Mouse (Mus musculus): ENCODE data around the gene Upf2.
"Not testable (repeated sequence)": the region's sequence is repeated elsewhere in the genome, so short reads cannot be mapped to it uniquely, and the experiment has no call there.

Upf2 gene

GRCm38 (mm10) chr2:6072685-6073260, 121.5 kb downstream of the Upf2 start:
- no peak for DNase-seq

DNA sequence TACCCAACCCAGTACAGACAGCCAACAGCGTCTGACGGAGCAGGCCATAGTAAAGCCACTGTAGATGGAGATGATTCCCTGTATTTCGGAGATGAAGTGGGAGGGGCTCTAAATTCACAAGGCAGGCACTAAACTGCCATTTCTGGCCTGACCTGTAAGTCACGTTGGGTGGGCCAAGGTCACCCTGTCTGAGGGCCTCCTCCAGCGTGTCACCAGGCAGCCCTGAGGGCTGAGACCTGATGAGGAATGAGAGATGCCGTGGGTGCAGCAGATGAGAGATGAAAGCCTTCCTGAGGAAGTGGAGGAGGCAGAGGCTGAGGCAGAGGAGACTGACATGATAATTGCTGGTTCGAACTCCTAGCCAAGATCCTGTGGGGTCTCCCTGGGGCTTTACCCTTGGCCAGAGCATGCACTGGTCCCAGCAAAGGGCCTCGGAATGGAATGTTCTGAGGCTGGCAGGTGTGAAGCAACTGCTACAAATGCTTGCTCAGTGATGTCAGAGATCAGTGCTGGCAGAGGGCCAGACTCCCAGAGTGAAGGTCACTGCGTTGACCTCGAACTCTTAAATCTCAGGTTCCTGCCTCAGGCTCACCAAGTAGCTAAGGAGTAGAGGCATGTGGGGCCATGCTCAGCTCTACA, 123.7 kb downstream of the Upf2 start:
- no peak for DNase-seq

DNA sequence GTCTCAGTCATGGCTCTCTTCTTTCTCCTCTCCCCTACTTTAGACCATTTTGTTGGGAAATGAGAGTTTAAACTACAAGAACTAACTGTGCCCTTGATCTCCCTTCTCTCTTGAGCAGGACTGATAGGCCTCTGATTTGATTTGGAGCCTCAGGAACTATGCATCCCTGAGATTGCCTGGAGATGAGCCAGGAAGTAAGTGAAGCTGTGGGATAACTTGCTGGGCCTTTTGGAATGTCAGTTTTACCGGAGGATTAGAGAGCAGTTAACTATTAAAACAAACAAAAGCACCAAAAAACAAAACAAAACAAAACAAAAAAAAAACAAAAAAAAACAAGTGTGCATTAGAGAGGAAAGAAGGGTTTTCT, 124.2 kb downstream of the Upf2 start:
- no peak for DNase-seq

DNA sequence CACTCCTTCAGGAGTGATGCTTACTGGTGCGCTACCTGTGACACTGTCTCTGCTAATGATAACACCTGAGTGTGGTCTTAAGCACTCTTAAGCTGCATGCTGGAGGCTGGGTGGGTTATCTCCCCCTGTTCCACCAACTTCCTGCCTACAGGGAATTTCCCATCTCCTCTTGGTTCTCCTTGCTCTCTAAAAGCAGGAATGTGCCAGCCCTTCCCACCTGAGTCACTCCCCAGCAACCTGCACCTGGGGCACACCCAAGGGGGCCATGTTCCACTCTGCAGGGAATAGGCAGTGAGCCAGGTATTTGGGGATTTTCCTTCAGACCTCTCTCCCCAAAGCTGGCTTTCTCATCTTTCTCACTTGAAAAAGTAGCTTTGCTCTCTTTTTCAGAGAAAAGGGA, 128.8 kb downstream of the Upf2 start:
- DNase-seq, result no peak

DNA sequence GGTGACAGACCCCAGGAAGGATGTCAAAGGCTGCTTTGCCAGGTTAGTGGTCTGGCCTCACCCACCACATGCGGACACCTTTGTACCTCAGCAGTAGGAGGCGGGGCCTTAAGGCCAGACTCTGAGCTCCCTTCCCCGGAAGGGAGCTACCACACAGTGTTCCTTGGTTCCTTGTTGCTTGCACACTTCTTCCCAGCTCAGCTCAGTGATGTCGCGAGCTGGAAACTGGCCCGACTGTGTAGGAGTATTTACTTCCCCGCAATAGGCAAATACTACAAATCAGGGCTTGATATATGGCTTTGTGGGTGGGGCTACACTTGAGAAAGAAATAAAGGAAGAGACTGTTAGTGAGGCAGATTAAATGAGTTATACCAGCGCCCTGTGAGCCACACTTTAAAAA, 129.8 kb downstream of the Upf2 start:
- no peak for DNase-seq

GRCm38 (mm10) chr2:6082615-6083014, 131.3 kb downstream of the Upf2 start:
- no peak for DNase-seq

GRCm38 (mm10) chr2:6083696-6084095, 132.4 kb downstream of the Upf2 start:
- DNase-seq, result no peak

- DNase-seq, result no peak
These were observed 134.6 kb downstream of the Upf2 start for GRCm38 (mm10) chr2:6085622-6086530.

GRCm38 (mm10) chr2:6087151-6087550, 135.9 kb downstream of the Upf2 start:
- DNase-seq, result no peak

DNA sequence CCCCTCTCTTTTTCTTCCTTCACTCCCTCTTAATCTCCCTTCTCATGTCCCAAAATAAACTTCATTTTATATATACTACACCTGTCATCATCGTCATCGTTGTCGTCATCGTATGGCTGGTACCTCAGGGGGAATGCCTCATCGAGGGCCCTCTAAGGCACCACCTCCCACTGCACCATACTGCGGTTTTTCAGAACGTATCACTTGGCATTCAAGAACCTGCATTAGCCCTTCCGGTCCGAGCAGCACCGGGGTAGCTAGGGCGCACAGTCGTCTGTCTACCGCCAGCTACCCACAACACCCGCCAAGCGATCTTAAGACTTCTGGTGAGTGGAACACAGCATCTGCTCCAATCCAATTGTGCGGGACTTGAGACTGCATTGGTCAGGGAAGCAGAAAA, 138.7 kb downstream of the Upf2 start:
- not testable (repeated sequence) for DNase-seq

DNA sequence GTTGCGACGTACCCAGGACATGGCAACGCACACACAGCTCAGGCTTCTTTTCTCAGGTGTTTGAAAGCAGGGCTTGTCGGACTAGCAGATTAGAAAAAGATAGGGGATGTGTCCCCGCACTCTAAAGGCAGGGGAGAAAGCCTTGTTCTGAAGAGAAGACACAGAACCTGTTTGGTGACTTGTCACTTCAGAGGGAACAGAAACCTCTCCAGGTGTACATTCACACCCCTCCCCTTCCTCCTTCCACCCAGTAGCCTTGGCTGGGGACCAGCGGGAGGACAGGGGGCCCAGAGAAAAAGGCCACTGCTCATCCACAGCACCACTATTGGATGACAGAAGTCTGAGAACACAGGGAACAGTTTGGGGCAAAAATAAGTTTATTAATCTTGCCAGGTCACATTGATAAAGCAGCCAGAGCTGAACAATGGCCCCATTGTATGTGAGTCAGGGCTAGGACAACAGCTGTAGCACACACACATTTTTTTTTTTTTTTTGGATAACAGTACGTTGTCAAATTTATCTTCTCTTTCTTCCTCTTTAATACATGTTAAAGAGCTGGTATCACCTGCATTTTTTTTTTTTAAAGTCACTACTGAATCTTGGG, 145.9 kb downstream of the Upf2 start:
- no peak for DNase-seq

DNA sequence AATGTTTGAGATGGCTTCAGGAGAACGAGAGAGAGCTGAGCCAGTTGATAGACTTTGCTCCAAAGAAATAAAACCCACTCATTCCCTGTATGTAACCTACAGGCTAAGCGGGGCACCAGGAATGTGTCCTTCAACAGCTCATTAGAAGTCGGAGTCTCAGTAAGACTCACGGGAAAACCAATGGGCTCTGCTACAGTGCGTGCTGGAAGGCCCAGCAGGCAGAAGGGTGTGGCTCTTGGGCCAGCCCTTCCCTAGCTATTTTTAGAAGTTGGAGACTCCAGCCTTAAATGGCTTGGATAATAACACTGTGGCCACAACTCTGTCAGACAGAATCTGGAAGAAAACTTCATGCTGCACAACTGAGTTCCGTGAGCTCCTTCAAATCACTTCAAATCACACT, 147.7 kb downstream of the Upf2 start:
- no peak for DNase-seq

DNA sequence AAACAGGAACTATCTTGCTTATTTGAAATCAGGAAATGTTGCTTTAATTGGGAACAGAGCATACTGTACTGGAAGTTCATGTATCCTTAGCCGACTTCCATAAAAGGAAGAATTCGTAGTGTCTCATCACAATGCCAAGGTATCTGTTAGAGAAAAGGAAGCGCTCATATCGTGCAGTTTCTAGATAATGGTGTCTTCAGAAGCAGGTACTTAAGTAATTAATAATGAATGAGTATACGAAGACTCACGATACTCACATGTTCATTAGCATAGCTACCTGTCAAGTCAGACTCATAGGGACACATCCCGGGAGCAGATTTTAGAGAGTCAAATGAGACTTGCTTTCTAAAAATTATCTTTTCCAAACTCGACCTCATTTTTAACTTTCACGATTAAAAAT, 148.2 kb downstream of the Upf2 start:
- no peak for DNase-seq

- DNase-seq, result no peak
These were observed 148.9 kb downstream of the Upf2 start for GRCm38 (mm10) chr2:6100027-6100749.

- no peak for DNase-seq
These were observed 149.5 kb downstream of the Upf2 start for GRCm38 (mm10) chr2:6100755-6101154.

- no peak for DNase-seq
These were observed 154.2 kb downstream of the Upf2 start for GRCm38 (mm10) chr2:6105437-6105836.

Measured in right cerebral cortex, postnatal 25 days (tissue).